Mouse (Mus musculus) embryonic facial prominence, embryonic 11.5 days (tissue): ENCODE results near the gene Tfdp1. TPM values are rescaled to one million over a fixed set of nuclear protein-coding genes. Genes with fewer than 3 reads are reported as not detected.
A peak's percentile ranks its signal among the peaks of the same experiment; 100 is the strongest.

Source experiments
- ATAC-seq: fragments of 200-750 bp; cut with Nextera tagmentation; replicated peaks from 2 replicates; pipeline ENCODE4 v1.8.0; 2017; ENCODE audit warnings: low read depth; ENCODE audit not compliant: insufficient number of reproducible peaks, low FRiP score, low TSS enrichment
- DNase-seq: peaks from one replicate; pipeline ENCODE4 v3.0.0-alpha.2; 2015; ENCODE audit warnings: low spot score
- H3K27ac ChIP-seq: fragments of 300-500 bp; sonication (generic); replicated peaks from 2 replicates; pipeline ENCODE4 v1.5.1; 2014; ENCODE audit warnings: mild to moderate bottlenecking, low read depth, low read length, control low read depth
- H3K27me3 ChIP-seq: fragments of 300-500 bp; sonication (generic); 2 replicates; pipeline ENCODE4 v1.6.1; 2014; ENCODE audit warnings: mild to moderate bottlenecking, low read length, moderate library complexity, mixed read lengths; ENCODE audit not compliant: control insufficient read depth, insufficient read depth
- H3K36me3 ChIP-seq: fragments of 300-500 bp; sonication (generic); replicated peaks from 2 replicates; pipeline ENCODE4 v1.6.1; 2014; ENCODE audit warnings: low read depth, mild to moderate bottlenecking, low read length, moderate library complexity, mixed read lengths; ENCODE audit not compliant: control insufficient read depth, insufficient read depth
- H3K4me1 ChIP-seq: fragments of 300-500 bp; sonication (generic); 2 replicates; pipeline ENCODE4 v1.6.1; 2014; ENCODE audit warnings: low read length, mixed read lengths; ENCODE audit not compliant: control insufficient read depth, insufficient read depth
- H3K4me2 ChIP-seq: fragments of 300-500 bp; sonication (generic); 2 replicates; pipeline ENCODE4 v1.6.1; 2014; ENCODE audit warnings: low read depth, mild to moderate bottlenecking, control low read depth, low read length, moderate library complexity
- H3K4me3 ChIP-seq: fragments of 300-500 bp; sonication (generic); 2 replicates; pipeline ENCODE4 v1.5.1; 2014; ENCODE audit warnings: low read depth, low read length, control low read depth
- H3K9ac ChIP-seq: fragments of 300-500 bp; sonication (generic); replicated peaks from 2 replicates; pipeline ENCODE4 v1.6.1; 2014; ENCODE audit warnings: mild to moderate bottlenecking, control low read depth, low read length
- H3K9me3 ChIP-seq: fragments of 300-500 bp; sonication (generic); replicated peaks from 2 replicates; pipeline ENCODE4 v1.6.1; 2016; ENCODE audit warnings: mild to moderate bottlenecking, low read length, inconsistent platforms, mixed read lengths; ENCODE audit not compliant: control insufficient read depth
- WGBS: fragments of 180-500 bp; shearing (Covaris S2); extraction: QIAGEN DNeasy Blood & Tissue Kit; methylation state at CpG from one replicate; pipeline ENCODE4 v1.1.7; 2014; 5-methylcytosine and 5-hydroxymethylcytosine counted together
- polyA plus RNA-seq: library from polyadenylated mRNA; unstranded; fragments of >200 nt; fragmentation: Nextera tagmentation; extraction: Ambion mirVana; gene quantifications from 2 replicates; pipeline ENCODE4 v1.2.1, GENCODE M21; 2014

Gene Tfdp1
- polyA plus RNA-seq, 1 experiment from 2014 or later = 237 TPM

GRCm38 (mm10) chr8:13406011-13406410 lies 67.5 kb downstream of the Tfdp1 start:
- WGBS = 80% methylated on average over 5 of the region's 5 CpGs
- ATAC-seq (no peak), DNase-seq (no peak)

GRCm38 (mm10) chr8:13411597-13411996 lies 73.0 kb downstream of the Tfdp1 start:
- WGBS = 34% methylated on average over 6 of the region's 6 CpGs
- H3K36me3 ChIP-seq = no peaks in the 10 kb centered on the region
- peak; percentile 74 for DNase-seq
- H3K27ac ChIP-seq = no peak overlapping the region
- no peak overlapping the region for H3K9ac ChIP-seq
- H3K9me3 ChIP-seq = no peaks in the 10 kb centered on the region
- H3K4me3 ChIP-seq = no peak overlapping the region
- ATAC-seq = no peak
- no peaks in the 10 kb centered on the region for H3K27me3 ChIP-seq
- H3K4me1 ChIP-seq = no peaks in the 10 kb centered on the region
- H3K4me2 ChIP-seq = no peak overlapping the region

More at GRCm38 (mm10) chr8:13406011-13406410, 67.5 kb downstream of the Tfdp1 start:
- Histone ChIP-seq H3K27me3 (no peaks in the 10 kb centered on the region), H3K27ac (no peak overlapping the region), H3K4me2 (no peak overlapping the region), H3K4me3 (no peak overlapping the region), H3K9ac (no peak overlapping the region), H3K9me3 (no peaks in the 10 kb centered on the region), H3K4me1 (no peaks in the 10 kb centered on the region), H3K36me3 (no peaks in the 10 kb centered on the region)

- H3K4me3 ChIP-seq = no peak overlapping the region
- no peak overlapping the region for H3K9ac ChIP-seq
- no peak overlapping the region for H3K4me2 ChIP-seq
- no peaks in the 10 kb centered on the region for H3K4me1 ChIP-seq
- no peaks in the 10 kb centered on the region for H3K27me3 ChIP-seq
- peak; percentile 73 for DNase-seq
- ATAC-seq = no peak
- H3K27ac ChIP-seq = no peak overlapping the region
- no peaks in the 10 kb centered on the region for H3K9me3 ChIP-seq
- WGBS = 60% methylated on average over 13 of the region's 13 CpGs
- H3K36me3 ChIP-seq = no peaks in the 10 kb centered on the region
These were observed 74.5 kb downstream of the Tfdp1 start for GRCm38 (mm10) chr8:13412891-13413558.

GRCm38 (mm10) chr8:13413823-13414390 lies 75.4 kb downstream of the Tfdp1 start:
- H3K27ac ChIP-seq = no peak overlapping the region
- H3K36me3 ChIP-seq = no peaks in the 10 kb centered on the region
- no peak overlapping the region for H3K4me2 ChIP-seq
- H3K9ac ChIP-seq = no peak overlapping the region
- H3K4me1 ChIP-seq = no peaks in the 10 kb centered on the region
- no peaks in the 10 kb centered on the region for H3K9me3 ChIP-seq
- ATAC-seq = no peak
- WGBS = 53% methylated on average over 12 of the region's 12 CpGs
- H3K4me3 ChIP-seq = no peak overlapping the region
- no peaks in the 10 kb centered on the region for H3K27me3 ChIP-seq
- DNase-seq = no peak

GRCm38 (mm10) chr8:13415879-13416278 lies 77.3 kb downstream of the Tfdp1 start:
- Histone ChIP-seq H3K27me3 (no peaks in the 10 kb centered on the region), H3K27ac (no peak overlapping the region), H3K4me2 (no peak overlapping the region), H3K36me3 (no peaks in the 10 kb centered on the region), H3K9ac (no peak overlapping the region), H3K4me1 (no peaks in the 10 kb centered on the region), H3K9me3 (no peaks in the 10 kb centered on the region), H3K4me3 (no peak overlapping the region)
- WGBS = 75% methylated on average over 10 of the region's 10 CpGs
- DNase-seq = no peak
- ATAC-seq = no peak

- H3K9ac ChIP-seq = no peak overlapping the region
- WGBS = 68% methylated on average over 2 of the region's 2 CpGs
- H3K4me3 ChIP-seq = no peak overlapping the region
- ATAC-seq = no peak
- no peak for DNase-seq
- H3K27me3 ChIP-seq = no peaks in the 10 kb centered on the region
- no peak overlapping the region for H3K4me2 ChIP-seq
- no peaks in the 10 kb centered on the region for H3K9me3 ChIP-seq
- H3K4me1 ChIP-seq = no peaks in the 10 kb centered on the region
- H3K27ac ChIP-seq = no peak overlapping the region
- H3K36me3 ChIP-seq = no peaks in the 10 kb centered on the region
These were observed 80.6 kb downstream of the Tfdp1 start for GRCm38 (mm10) chr8:13419111-13419639.

- Histone ChIP-seq H3K9me3 (no peaks in the 10 kb centered on the region), H3K4me3 (no peak overlapping the region), H3K4me1 (no peaks in the 10 kb centered on the region), H3K27ac (no peak overlapping the region), H3K4me2 (no peak overlapping the region), H3K36me3 (no peaks in the 10 kb centered on the region), H3K9ac (no peak overlapping the region), H3K27me3 (no peaks in the 10 kb centered on the region)
- no peak for ATAC-seq
- no peak for DNase-seq
- 91% methylated on average over 6 of the region's 6 CpGs for WGBS
These were observed 82.4 kb downstream of the Tfdp1 start for GRCm38 (mm10) chr8:13420970-13421369.

GRCm38 (mm10) chr8:13427351-13427750 lies 88.8 kb downstream of the Tfdp1 start:
- DNase-seq (no peak), ATAC-seq (no peak)

More at GRCm38 (mm10) chr8:13427351-13427750, 88.8 kb downstream of the Tfdp1 start:
- Histone ChIP-seq H3K9me3 (no peaks in the 10 kb centered on the region), H3K9ac (no peak overlapping the region), H3K27me3 (no peaks in the 10 kb centered on the region), H3K4me1 (no peaks in the 10 kb centered on the region), H3K4me2 (no peak overlapping the region), H3K36me3 (no peaks in the 10 kb centered on the region), H3K27ac (no peak overlapping the region), H3K4me3 (no peak overlapping the region)
- WGBS = 66% methylated on average over 6 of the region's 6 CpGs
